Comparison of ENCODE assay signal across 10 mouse cellular contexts in the genomic region with DNA sequence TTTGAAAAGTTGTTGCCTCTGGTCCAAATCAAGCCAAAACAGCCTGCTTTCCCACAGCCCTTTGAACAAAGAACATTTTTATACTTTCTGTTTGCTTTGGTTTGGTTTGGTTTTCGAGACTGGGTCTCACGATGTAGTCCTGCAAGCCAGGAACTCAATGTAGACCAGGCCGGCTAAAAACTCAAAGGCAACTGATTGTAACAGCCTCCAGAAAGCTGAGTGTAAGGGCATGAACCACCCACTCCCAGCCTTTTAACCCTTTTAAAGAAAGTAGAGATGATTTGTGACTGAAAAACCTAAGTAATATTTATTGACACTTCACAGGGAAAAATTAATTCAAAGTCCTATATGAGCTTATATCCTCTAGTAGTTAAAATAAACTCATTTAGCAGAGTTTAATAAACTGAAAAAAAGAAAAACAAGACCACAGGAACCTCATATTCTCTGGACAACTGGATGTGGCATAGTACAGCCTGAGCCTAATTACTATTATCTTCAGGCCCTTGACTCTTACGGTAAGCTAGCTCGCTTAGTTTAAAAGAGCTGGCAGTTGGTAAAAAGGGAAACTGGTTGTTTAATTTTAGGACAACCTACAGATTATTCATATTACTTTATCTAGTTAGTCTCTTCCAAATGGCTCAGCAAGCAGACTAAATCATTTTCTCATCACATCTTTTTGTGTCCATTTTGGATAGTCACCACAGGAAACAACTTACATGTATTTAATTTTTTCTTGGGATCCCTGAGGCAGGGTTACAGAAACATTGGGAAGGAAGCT. TPM values are rescaled to one million over a fixed set of nuclear protein-coding genes. Genes with fewer than 3 reads are reported as not detected.
DNase-seq lines count a peak whose midpoint lies in the region; ATAC-seq and TF ChIP-seq lines count a peak whose summit lies in the region.
"Had no signal": no experiment of that assay in that cellular context is flagged by ENCODE, and none has a peak within 500 bp of the region (broad histone marks: within the 10 kb centered on the region; RNA-seq: fewer than 3 reads in every experiment).

No protein-coding gene starts in this region.

- no peaks in the 10 kb centered on the region for H3K36me3 ChIP-seq in hindbrain, embryonic 12.5 days
- no peaks in the 10 kb centered on the region for H3K36me3 ChIP-seq in hindbrain, postnatal 0 days (ENCODE audit: insufficient read depth, low read length)
- H3K36me3 ChIP-seq in stomach, embryonic 14.5 days (ENCODE audit: control insufficient read depth, insufficient read depth, low read length), result no peaks in the 10 kb centered on the region
- no peaks in the 10 kb centered on the region for H3K36me3 ChIP-seq in stomach, postnatal 0 days (ENCODE audit: control insufficient read depth, insufficient read depth, low read length)
- no peaks in the 10 kb centered on the region for H3K36me3 ChIP-seq in forebrain, embryonic 14.5 days (ENCODE audit: control insufficient read depth, insufficient read depth, low read length)
- H3K36me3 ChIP-seq in small intestine, adult 2 months (ENCODE audit: control insufficient read depth, insufficient read depth, low read length), result no peaks in the 10 kb centered on the region; the same call in 1 of the 2 replicates

- H3K27ac ChIP-seq in hindbrain, embryonic 12.5 days, result no peak overlapping the region
- no peak overlapping the region for H3K27ac ChIP-seq in hindbrain, postnatal 0 days
- H3K27ac ChIP-seq in stomach, embryonic 14.5 days (ENCODE audit: low read length), result no peak overlapping the region; the same call in 1 of the 2 replicates
- no peak overlapping the region for H3K27ac ChIP-seq in stomach, postnatal 0 days (replicated peaks)
- H3K27ac ChIP-seq in forebrain, embryonic 14.5 days (ENCODE audit: low read depth, low read length), result no peak overlapping the region
- H3K27ac ChIP-seq in small intestine, adult 2 months (ENCODE audit: insufficient read depth, low read depth, low read length), result peak overlapping the region; percentile 50; the same call in 1 of the 2 replicates
- H3K27ac ChIP-seq: layer of hippocampus, adult 2 months had no signal

- no peak overlapping the region for H3K9ac ChIP-seq in hindbrain, embryonic 12.5 days
- no peak overlapping the region for H3K9ac ChIP-seq in hindbrain, postnatal 0 days (replicated peaks; ENCODE audit: low read length)
- no peak overlapping the region for H3K9ac ChIP-seq in stomach, embryonic 14.5 days (replicated peaks; ENCODE audit: low read depth, low read length)
- no peak overlapping the region for H3K9ac ChIP-seq in stomach, postnatal 0 days (ENCODE audit: low read length)
- no peak overlapping the region for H3K9ac ChIP-seq in forebrain, embryonic 14.5 days (ENCODE audit: low read length)

- H3K4me2 ChIP-seq in hindbrain, embryonic 12.5 days (replicated peaks), result peak overlapping the region; percentile 38; the same call in 1 of the 2 replicates
- no peak overlapping the region for H3K4me2 ChIP-seq in hindbrain, postnatal 0 days (ENCODE audit: low read depth, low read length)
- H3K4me2 ChIP-seq in stomach, embryonic 14.5 days (replicated peaks; ENCODE audit: low read depth, low read length), result peak overlapping the region; percentile 49
- no peak overlapping the region for H3K4me2 ChIP-seq in stomach, postnatal 0 days (replicated peaks; ENCODE audit: low read depth)
- peak overlapping the region; percentile 76; the same call in 1 of the 2 replicates for H3K4me2 ChIP-seq in forebrain, embryonic 14.5 days (ENCODE audit: low read length)

- no peaks in the 10 kb centered on the region for H3K9me3 ChIP-seq in hindbrain, embryonic 12.5 days (replicated peaks)
- no peaks in the 10 kb centered on the region for H3K9me3 ChIP-seq in hindbrain, postnatal 0 days (ENCODE audit: low read length)
- no peaks in the 10 kb centered on the region for H3K9me3 ChIP-seq in stomach, embryonic 14.5 days (ENCODE audit: control insufficient read depth, low read depth, low read length)
- no peaks in the 10 kb centered on the region for H3K9me3 ChIP-seq in stomach, postnatal 0 days (ENCODE audit: control insufficient read depth, low read length)
- no peaks in the 10 kb centered on the region for H3K9me3 ChIP-seq in forebrain, embryonic 14.5 days (replicated peaks; ENCODE audit: control insufficient read depth, low read length)

- TF ChIP-seq EP300 in stomach, postnatal 0 days (optimal IDR thresholded peaks at IDR 0.05), result no peak

- H3K4me3 ChIP-seq in hindbrain, embryonic 12.5 days, result no peak overlapping the region
- no peak overlapping the region for H3K4me3 ChIP-seq in hindbrain, postnatal 0 days (ENCODE audit: low read length)
- H3K4me3 ChIP-seq in stomach, embryonic 14.5 days (ENCODE audit: low read depth, low read length), result no peak overlapping the region
- no peak overlapping the region for H3K4me3 ChIP-seq in stomach, postnatal 0 days (ENCODE audit: low read depth, low read length)
- no peak overlapping the region for H3K4me3 ChIP-seq in forebrain, embryonic 14.5 days (ENCODE audit: low read depth, low read length)
- H3K4me3 ChIP-seq in small intestine, adult 2 months (ENCODE audit: low read depth, low read length), result no peak overlapping the region
- H3K4me3 ChIP-seq: layer of hippocampus, adult 2 months had no signal

- intact Hi-C loops in left cerebral cortex, postnatal 4 days (cut with DNase I), result no loop called here

- H3K4me1 ChIP-seq in hindbrain, embryonic 12.5 days, result peaks cover 4% of the 10 kb centered on the region; the same call in 1 of the 2 replicates
- H3K4me1 ChIP-seq in hindbrain, postnatal 0 days (ENCODE audit: insufficient read depth, low read length), result no peaks in the 10 kb centered on the region
- H3K4me1 ChIP-seq in stomach, embryonic 14.5 days (ENCODE audit: control insufficient read depth, insufficient read depth, low read length), result peaks cover 5% of the 10 kb centered on the region; the same call in 1 of the 2 replicates
- H3K4me1 ChIP-seq in stomach, postnatal 0 days (replicated peaks; ENCODE audit: control insufficient read depth, insufficient read depth), result no peaks in the 10 kb centered on the region
- H3K4me1 ChIP-seq in forebrain, embryonic 14.5 days (ENCODE audit: control insufficient read depth, insufficient read depth, low read length), result peaks cover 4% of the 10 kb centered on the region; the same call in 1 of the 2 replicates
- H3K4me1 ChIP-seq in small intestine, adult 2 months (ENCODE audit: control insufficient read depth, insufficient read depth, insufficient read length, low read length), result peaks cover 12% of the 10 kb centered on the region; the same call in 1 of the 2 replicates

- no peak for TF ChIP-seq CTCF in hindbrain, postnatal 0 days (IDR thresholded peaks at IDR 0.05; ENCODE audit: low read depth)
- TF ChIP-seq CTCF in stomach, postnatal 0 days (IDR thresholded peaks at IDR 0.05; ENCODE audit: low read depth), result no peak
- no peak for TF ChIP-seq CTCF in small intestine, adult 2 months (IDR thresholded peaks at IDR 0.05; ENCODE audit: extremely low read depth, insufficient read length, insufficient replicate concordance, low read depth, low read length)

- TF ChIP-seq POLR2A in small intestine, adult 2 months (IDR thresholded peaks at IDR 0.05; ENCODE audit: low read depth, low read length), result no peak

- no peaks in the 10 kb centered on the region for H3K27me3 ChIP-seq in hindbrain, embryonic 12.5 days
- H3K27me3 ChIP-seq in hindbrain, postnatal 0 days (ENCODE audit: insufficient read depth, low read length), result no peaks in the 10 kb centered on the region
- H3K27me3 ChIP-seq in stomach, embryonic 14.5 days (ENCODE audit: control insufficient read depth, insufficient read depth, low read length), result no peaks in the 10 kb centered on the region
- H3K27me3 ChIP-seq in stomach, postnatal 0 days (ENCODE audit: control insufficient read depth, insufficient read depth, low read length), result no peaks in the 10 kb centered on the region
- H3K27me3 ChIP-seq in forebrain, embryonic 14.5 days (replicated peaks; ENCODE audit: control insufficient read depth, insufficient read depth, low read length), result no peaks in the 10 kb centered on the region
- no peaks in the 10 kb centered on the region for H3K27me3 ChIP-seq in small intestine, adult 2 months (ENCODE audit: control insufficient read depth, insufficient read depth, low read length)

- WGBS in hindbrain, embryonic 12.5 days, result 76% methylated on average over 5 of the region's 5 CpGs
- WGBS in hindbrain, postnatal 0 days, result 79% methylated on average over 5 of the region's 5 CpGs
- WGBS in stomach, embryonic 14.5 days, result 60% methylated on average over 5 of the region's 5 CpGs
- WGBS in stomach, postnatal 0 days, result 55% methylated on average over 5 of the region's 5 CpGs
- 80% methylated on average over 5 of the region's 5 CpGs for WGBS in forebrain, embryonic 14.5 days
- WGBS in small intestine, adult 2 months, result 40% methylated on average over 5 of the region's 5 CpGs

- no peak for DNase-seq in hindbrain, postnatal 0 days (ENCODE audit: low spot score)
- no peak for DNase-seq in stomach, postnatal 0 days (ENCODE audit: low spot score)
- no peak for DNase-seq in forebrain, embryonic 14.5 days (ENCODE audit: low spot score)
- DNase-seq in right cerebral cortex, postnatal 36 days (ENCODE audit: low spot score in 2 of 2), result no peak
- DNase-seq in left cerebral cortex, postnatal 4 days, result no peak
- DNase-seq: cerebellum, adult 11-12 months had no signal

- ATAC-seq in hindbrain, embryonic 12.5 days (ENCODE audit: low FRiP score), result no peak
- no peak for ATAC-seq in hindbrain, postnatal 0 days
- no peak for ATAC-seq in stomach, embryonic 14.5 days (ENCODE audit: insufficient number of reproducible peaks, insufficient read depth, low FRiP score, low read depth)
- ATAC-seq in stomach, postnatal 0 days (ENCODE audit: low FRiP score, low TSS enrichment), result no peak
- no peak for ATAC-seq in forebrain, embryonic 14.5 days

RNA-seq across cellular contexts. Expression of a gene that starts 2.2 kb away (rescaled TPM):
- 1.5 and 1.9 TPM in 2 replicates for polyA plus RNA-seq in hindbrain, embryonic 12.5 days (2016; fragmentation: Nextera tagmentation; extraction: Ambion mirVana)
- total RNA-seq in hindbrain, postnatal 0 days (2014; rRNA removed), result 1.9 and 3.3 TPM in 2 replicates
- 0.69 and 0.79 TPM in 2 replicates for polyA plus RNA-seq in hindbrain, postnatal 0 days (2015; fragmentation: Nextera tagmentation; extraction: Ambion mirVana)
- polyA plus RNA-seq in stomach, embryonic 14.5 days (2014; fragmentation: Nextera tagmentation; extraction: Ambion mirVana), result 3.1 and 3.4 TPM in 2 replicates
- 0.46 and 0.74 TPM in 2 replicates for polyA plus RNA-seq in stomach, postnatal 0 days (2015; fragmentation: Nextera tagmentation; extraction: Ambion mirVana)
- polyA plus RNA-seq in forebrain, embryonic 14.5 days (2014; fragmentation: Nextera tagmentation; extraction: Ambion mirVana), result 0.88 and 1.1 TPM in 2 replicates
- 0.47 and 1.2 TPM in 2 replicates for polyA plus RNA-seq in small intestine, adult 2 months (2012; rRNA removed)
- 1 to 10 TPM; 2.4 TPM for total RNA-seq in left cerebral cortex, postnatal 4 days (2021)

Comparison
In these comparisons a context has a peak if more than half of its experiments do, and no peak if none do; other contexts are left out.
1. H3K4me2 ChIP-seq: peak in hindbrain, embryonic 12.5 days (single experiment), stomach, embryonic 14.5 days (single experiment) and forebrain, embryonic 14.5 days (single experiment); none in hindbrain, postnatal 0 days (single experiment) and stomach, postnatal 0 days (single experiment).